Mouse (Mus musculus) neural tube, embryonic 14.5 days (tissue): Measurements from ENCODE around the gene Bmp4. TPM values are rescaled to one million over a fixed set of nuclear protein-coding genes. Genes with fewer than 3 reads are reported as not detected.

Experiments used
- ATAC-seq: fragments of 200-750 bp; cut with Nextera tagmentation; 2 replicates; pipeline ENCODE4 v1.8.0; 2017; ENCODE audit warnings: low read depth, mild to moderate bottlenecking, moderate TSS enrichment, moderate library complexity
- H3K27ac ChIP-seq: fragments of 300-500 bp; sonication (generic); 2 replicates; pipeline ENCODE4 v1.5.1; 2014; ENCODE audit warnings: low read depth, mild to moderate bottlenecking, control low read depth, low read length, moderate library complexity, mixed read lengths
- H3K27me3 ChIP-seq: fragments of 300-500 bp; sonication (generic); 2 replicates; pipeline ENCODE4 v1.6.1; 2014; ENCODE audit warnings: low read length; ENCODE audit not compliant: control insufficient read depth, insufficient read depth
- H3K36me3 ChIP-seq: fragments of 300-500 bp; sonication (generic); 2 replicates; pipeline ENCODE4 v1.6.1; 2014; ENCODE audit warnings: low read length, mixed read lengths; ENCODE audit not compliant: control insufficient read depth, insufficient read depth
- H3K4me1 ChIP-seq: fragments of 300-500 bp; sonication (generic); 2 replicates; pipeline ENCODE4 v1.6.1; 2014; ENCODE audit warnings: low read length; ENCODE audit not compliant: control insufficient read depth, insufficient read depth
- H3K4me2 ChIP-seq: fragments of 300-500 bp; sonication (generic); 2 replicates; pipeline ENCODE4 v1.6.1; 2014; ENCODE audit warnings: mild to moderate bottlenecking, low read depth, low read length, control low read depth
- H3K4me3 ChIP-seq: fragments of 300-500 bp; sonication (generic); 2 replicates; pipeline ENCODE4 v1.5.1; 2014; ENCODE audit warnings: low read depth, low read length, control low read depth, mixed read lengths
- H3K9ac ChIP-seq: fragments of 300-500 bp; sonication (generic); replicated peaks from 2 replicates; pipeline ENCODE4 v1.6.1; 2014; ENCODE audit warnings: low read depth, mild to moderate bottlenecking, control low read depth, low read length, mixed read lengths
- H3K9me3 ChIP-seq: fragments of 300-500 bp; sonication (generic); 2 replicates; pipeline ENCODE4 v1.6.1; 2016; ENCODE audit warnings: low read length; ENCODE audit not compliant: control insufficient read depth
- WGBS: fragments of 180-500 bp; shearing (Covaris S2); extraction: QIAGEN DNeasy Blood & Tissue Kit; methylation state at CpG from one replicate; pipeline ENCODE4 v1.1.7; 2014; 5-methylcytosine and 5-hydroxymethylcytosine counted together
- polyA plus RNA-seq: library from polyadenylated mRNA; unstranded; fragments of >200 nt; fragmentation: Nextera tagmentation; extraction: Ambion mirVana; gene quantifications from 2 replicates; pipeline ENCODE4 v1.2.1, GENCODE M21; 2014

Bmp4 gene
- polyA plus RNA-seq, 1 experiment from 2014 or later = 2.2 TPM

GRCm38 (mm10) chr14:46375796-46376195 lies 14.7 kb downstream of the Bmp4 start:
- Histone ChIP-seq H3K4me3 (no peak overlapping the region), H3K27me3 (peaks cover 11% of the 10 kb centered on the region; the same call in 1 of the 2 replicates), H3K4me2 (no peak overlapping the region), H3K36me3 (no peaks in the 10 kb centered on the region), H3K9ac (no peak overlapping the region), H3K9me3 (no peaks in the 10 kb centered on the region), H3K27ac (no peak overlapping the region), H3K4me1 (peaks cover 6% of the 10 kb centered on the region; the same call in 1 of the 2 replicates)
- ATAC-seq = no peak
- WGBS = 79% methylated on average over 5 of the region's 5 CpGs

- no peak overlapping the region for H3K27ac ChIP-seq
- H3K36me3 ChIP-seq = no peaks in the 10 kb centered on the region
- H3K9me3 ChIP-seq = no peaks in the 10 kb centered on the region
- H3K9ac ChIP-seq = no peak overlapping the region
- H3K4me1 ChIP-seq = no peaks in the 10 kb centered on the region
- H3K4me3 ChIP-seq = no peak overlapping the region
- H3K27me3 ChIP-seq = no peaks in the 10 kb centered on the region
- 27% methylated on average over 9 of the region's 9 CpGs for WGBS
- no peak for ATAC-seq
- no peak overlapping the region for H3K4me2 ChIP-seq
Measured at GRCm38 (mm10) chr14:46372452-46372851, 18.0 kb downstream of the Bmp4 start.

GRCm38 (mm10) chr14:46363209-46363608 lies 27.3 kb downstream of the Bmp4 start:
- no peak overlapping the region for H3K4me3 ChIP-seq
- no peak for ATAC-seq
- H3K27me3 ChIP-seq = no peaks in the 10 kb centered on the region
- no peak overlapping the region for H3K9ac ChIP-seq
- no peaks in the 10 kb centered on the region for H3K9me3 ChIP-seq
- no peaks in the 10 kb centered on the region for H3K4me1 ChIP-seq
- no peaks in the 10 kb centered on the region for H3K36me3 ChIP-seq
- H3K27ac ChIP-seq = no peak overlapping the region
- 42% methylated on average over 10 of the region's 10 CpGs for WGBS
- H3K4me2 ChIP-seq = no peak overlapping the region

GRCm38 (mm10) chr14:46357696-46358095 lies 32.8 kb downstream of the Bmp4 start:
- Histone ChIP-seq H3K9me3 (no peaks in the 10 kb centered on the region), H3K4me2 (no peak overlapping the region), H3K4me3 (no peak overlapping the region), H3K36me3 (no peaks in the 10 kb centered on the region), H3K9ac (no peak overlapping the region), H3K27ac (no peak overlapping the region), H3K27me3 (no peaks in the 10 kb centered on the region), H3K4me1 (no peaks in the 10 kb centered on the region)
- WGBS = 78% methylated on average over 8 of the region's 8 CpGs
- no peak for ATAC-seq

- ATAC-seq = no peak
- Histone ChIP-seq H3K36me3 (no peaks in the 10 kb centered on the region), H3K27ac (no peak overlapping the region), H3K4me2 (no peak overlapping the region), H3K9me3 (no peaks in the 10 kb centered on the region), H3K27me3 (no peaks in the 10 kb centered on the region), H3K9ac (no peak overlapping the region), H3K4me1 (no peaks in the 10 kb centered on the region), H3K4me3 (no peak overlapping the region)
- 76% methylated on average over 7 of the region's 7 CpGs for WGBS
Measured at GRCm38 (mm10) chr14:46357286-46357685, 33.2 kb downstream of the Bmp4 start.

GRCm38 (mm10) chr14:46344750-46345149 lies 45.7 kb downstream of the Bmp4 start:
- ATAC-seq = no peak
- no peak overlapping the region for H3K27ac ChIP-seq
- H3K9me3 ChIP-seq = no peaks in the 10 kb centered on the region
- no peaks in the 10 kb centered on the region for H3K4me1 ChIP-seq
- no peaks in the 10 kb centered on the region for H3K27me3 ChIP-seq
- no peak overlapping the region for H3K4me3 ChIP-seq
- H3K9ac ChIP-seq = no peak overlapping the region
- H3K4me2 ChIP-seq = no peak overlapping the region
- no peaks in the 10 kb centered on the region for H3K36me3 ChIP-seq

- no peak for ATAC-seq
- no peak overlapping the region for H3K27ac ChIP-seq
- WGBS = 86% methylated on average over 11 of the region's 11 CpGs
Measured at GRCm38 (mm10) chr14:46338801-46339200, 51.7 kb downstream of the Bmp4 start.

More at GRCm38 (mm10) chr14:46338801-46339200, 51.7 kb downstream of the Bmp4 start:
- Histone ChIP-seq H3K4me3 (no peak overlapping the region), H3K36me3 (no peaks in the 10 kb centered on the region), H3K4me1 (no peaks in the 10 kb centered on the region), H3K9ac (no peak overlapping the region), H3K4me2 (no peak overlapping the region), H3K27me3 (no peaks in the 10 kb centered on the region), H3K9me3 (no peaks in the 10 kb centered on the region)

Other genes starting within 250 kb of the Bmp4 start
- gene Gm15217, start 11.3 kb downstream of the Bmp4 start, polyA plus RNA-seq = not detected in 2 replicates